Mouse (Mus musculus): ENCODE measurements around the gene Gabra1. TPM values are rescaled to one million over a fixed set of nuclear protein-coding genes. Genes with fewer than 3 reads are reported as not detected.

Gene Gabra1
- polyA plus RNA-seq, 1 experiment from 2014 or later: 0.38 TPM

- no peak overlapping the region for H3K4me2 ChIP-seq (ENCODE audit: low read depth)
These were observed 87.2 kb downstream of the Gabra1 start for GRCm38 (mm10) chr11:42095556-42095955.

More at GRCm38 (mm10) chr11:42095556-42095955, 87.2 kb downstream of the Gabra1 start:
- 91% methylated on average over 2 of the region's 2 CpGs for WGBS
- Histone ChIP-seq H3K9ac (ENCODE audit: low read length) (no peak overlapping the region), H3K27ac (ENCODE audit: low read depth, low read length) (no peak overlapping the region), H3K9me3 (ENCODE audit: control insufficient read depth, low read length) (no peaks in the 10 kb centered on the region), H3K4me1 (ENCODE audit: control insufficient read depth, insufficient read depth, low read length) (no peaks in the 10 kb centered on the region), H3K4me3 (ENCODE audit: low read depth, low read length) (no peak overlapping the region), H3K27me3 (ENCODE audit: control insufficient read depth, insufficient read depth, low read length) (no peaks in the 10 kb centered on the region), H3K36me3 (ENCODE audit: control insufficient read depth, insufficient read depth, low read length) (no peaks in the 10 kb centered on the region)
- DNase-seq (ENCODE audit: low spot score) (no peak), ATAC-seq (ENCODE audit: insufficient read depth, low FRiP score, low TSS enrichment) (no peak)

Other genes with a start within 250 kb of the Gabra1 start
- 16.9 and 18.0 TPM in 2 replicates for gene Gabrg2, start 182.1 kb downstream of the Gabra1 start, polyA plus RNA-seq (2014; fragmentation: Nextera tagmentation; extraction: Ambion mirVana)
- gene Gabra6, start 138.1 kb upstream of the Gabra1 start, polyA plus RNA-seq (2014; fragmentation: Nextera tagmentation; extraction: Ambion mirVana): not detected in 2 replicates
- gene Gabrb2, start 236.8 kb upstream of the Gabra1 start, polyA plus RNA-seq (2014; fragmentation: Nextera tagmentation; extraction: Ambion mirVana): 3.5 and 4.0 TPM in 2 replicates